Mouse (Mus musculus) midbrain, embryonic 15.5 days (tissue): ENCODE data around the gene Hist3h2ba. TPM values are rescaled to one million over a fixed set of nuclear protein-coding genes. Genes with fewer than 3 reads are reported as not detected.

Experiments used
- ATAC-seq: fragments of 200-750 bp; cut with Nextera tagmentation; replicated peaks from 2 replicates; pipeline ENCODE4 v1.8.0; 2017; ENCODE audit warnings: moderate TSS enrichment
- H3K27ac ChIP-seq: fragments of 300-500 bp; sonication (generic); 2 replicates; pipeline ENCODE4 v1.5.1; 2015; ENCODE audit warnings: mild to moderate bottlenecking, inconsistent platforms
- H3K27me3 ChIP-seq: fragments of 300-500 bp; sonication (generic); replicated peaks from 2 replicates; pipeline ENCODE4 v1.6.1; 2015; ENCODE audit warnings: inconsistent platforms
- H3K36me3 ChIP-seq: fragments of 300-500 bp; sonication (generic); replicated peaks from 2 replicates; pipeline ENCODE4 v1.6.1; 2015; ENCODE audit warnings: inconsistent platforms
- H3K4me1 ChIP-seq: fragments of 300-500 bp; sonication (generic); 2 replicates; pipeline ENCODE4 v1.6.1; 2015; ENCODE audit warnings: inconsistent platforms
- H3K4me2 ChIP-seq: fragments of 300-500 bp; sonication (generic); 2 replicates; pipeline ENCODE4 v1.6.1; 2015; ENCODE audit warnings: inconsistent platforms, mild to moderate bottlenecking, moderate library complexity
- H3K4me3 ChIP-seq: fragments of 300-500 bp; sonication (generic); 2 replicates; pipeline ENCODE4 v1.5.1; 2015; ENCODE audit warnings: mild to moderate bottlenecking, inconsistent platforms
- H3K9ac ChIP-seq: fragments of 300-500 bp; sonication (generic); 2 replicates; pipeline ENCODE4 v1.6.1; 2015; ENCODE audit warnings: mild to moderate bottlenecking, inconsistent platforms
- H3K9me3 ChIP-seq: fragments of 300-500 bp; sonication (generic); 2 replicates; pipeline ENCODE4 v1.6.1; 2016; ENCODE audit warnings: inconsistent platforms
- WGBS: fragments of 180-500 bp; shearing (Covaris S2); methylation state at CpG from one replicate; pipeline ENCODE4 v1.1.7; 2015; ENCODE audit warnings: mixed read lengths; 5-methylcytosine and 5-hydroxymethylcytosine counted together
- polyA plus RNA-seq: library from polyadenylated mRNA; unstranded; fragments of >200 nt; fragmentation: Nextera tagmentation; extraction: Ambion mirVana; gene quantifications from 2 replicates; pipeline ENCODE4 v1.2.1, GENCODE M21; 2015

Gene Hist3h2ba
- polyA plus RNA-seq, 1 experiment from 2014 or later, result 338 TPM

- no peaks in the 10 kb centered on the region for H3K9me3 ChIP-seq
- H3K4me3 ChIP-seq, result no peak overlapping the region
- no peak overlapping the region for H3K9ac ChIP-seq
- H3K4me1 ChIP-seq, result peaks cover 8% of the 10 kb centered on the region
- ATAC-seq, result no peak
- H3K36me3 ChIP-seq, result 0 out of 2 replicates have a peak, but pooled peaks cover 5% of the 10 kb centered on the region
- no peak overlapping the region for H3K27ac ChIP-seq
- WGBS, result 90% methylated on average over 21 of the region's 21 CpGs
- H3K4me2 ChIP-seq, result no peak overlapping the region
- no peaks in the 10 kb centered on the region for H3K27me3 ChIP-seq
Measured at GRCm38 (mm10) chr11:58970831-58971530, 22.3 kb downstream of the Hist3h2ba start.

GRCm38 (mm10) chr11:58971796-58972195 lies 23.1 kb downstream of the Hist3h2ba start:
- Histone ChIP-seq H3K4me2 (no peak overlapping the region), H3K27me3 (no peaks in the 10 kb centered on the region)

GRCm38 (mm10) chr11:58974414-58974813 lies 25.7 kb downstream of the Hist3h2ba start:
- H3K36me3 ChIP-seq, result 0 out of 2 replicates have a peak, but pooled peaks cover 5% of the 10 kb centered on the region
- WGBS, result 97% methylated on average over 3 of the region's 3 CpGs
- H3K9ac ChIP-seq, result no peak overlapping the region
- H3K4me1 ChIP-seq, result peaks cover 25% of the 10 kb centered on the region
- no peaks in the 10 kb centered on the region for H3K27me3 ChIP-seq
- no peaks in the 10 kb centered on the region for H3K9me3 ChIP-seq
- no peak overlapping the region for H3K4me3 ChIP-seq
- H3K4me2 ChIP-seq, result no peak overlapping the region
- no peak overlapping the region for H3K27ac ChIP-seq
- ATAC-seq, result no peak

More at GRCm38 (mm10) chr11:58971796-58972195, 23.1 kb downstream of the Hist3h2ba start:
- peaks cover 11% of the 10 kb centered on the region for H3K4me1 ChIP-seq
- WGBS, result 95% methylated on average over 3 of the region's 3 CpGs
- H3K4me3 ChIP-seq, result no peak overlapping the region
- no peak overlapping the region for H3K9ac ChIP-seq
- no peak for ATAC-seq
- H3K27ac ChIP-seq, result no peak overlapping the region
- no peaks in the 10 kb centered on the region for H3K9me3 ChIP-seq
- H3K36me3 ChIP-seq, result 0 out of 2 replicates have a peak, but pooled peaks cover 5% of the 10 kb centered on the region

GRCm38 (mm10) chr11:58977150-58977549 lies 28.4 kb downstream of the Hist3h2ba start:
- Histone ChIP-seq H3K27me3 (no peaks in the 10 kb centered on the region), H3K9me3 (no peaks in the 10 kb centered on the region), H3K36me3 (peaks cover 3% of the 10 kb centered on the region; the same call in 1 of the 2 replicates), H3K4me1 (peaks cover 50% of the 10 kb centered on the region), H3K4me3 (peak overlapping the region; percentile 93), H3K9ac (peak overlapping the region; percentile 85), H3K4me2 (peak overlapping the region; percentile 99), H3K27ac (peak overlapping the region; percentile 76)
- ATAC-seq, result no peak
- WGBS, result under 1% methylated on average over 29 of the region's 29 CpGs

- H3K4me3 ChIP-seq, result peak overlapping the region; percentile 93
- WGBS, result under 1% methylated on average over 21 of the region's 21 CpGs
- H3K4me1 ChIP-seq, result peaks cover 50% of the 10 kb centered on the region
- H3K9me3 ChIP-seq, result no peaks in the 10 kb centered on the region
- peaks cover 8% of the 10 kb centered on the region; the same call in 1 of the 2 replicates for H3K36me3 ChIP-seq
- peak overlapping the region; percentile 85 for H3K9ac ChIP-seq
- no peaks in the 10 kb centered on the region for H3K27me3 ChIP-seq
- peak overlapping the region; percentile 76 for H3K27ac ChIP-seq
- H3K4me2 ChIP-seq, result peak overlapping the region; percentile 99
- peak; percentile 37; the same call in 1 of the 2 replicates for ATAC-seq
Measured at GRCm38 (mm10) chr11:58977607-58978026, 28.9 kb downstream of the Hist3h2ba start.

GRCm38 (mm10) chr11:58978027-58978705 lies 29.4 kb downstream of the Hist3h2ba start, which contains the start of gene Trim11:
Gene Trim11 (plus strand): TSS chr11:58978093.
- ATAC-seq, result peak; percentile 88
- Histone ChIP-seq H3K27ac (peak within 1 kb of the TSS; percentile 76), H3K4me3 (peak within 1 kb of the TSS; percentile 93), H3K27me3 (no peaks in the 10 kb centered on the region), H3K9ac (peak within 1 kb of the TSS; percentile 85), H3K4me1 (peaks cover 50% of the 10 kb centered on the region), H3K36me3 (peaks cover 10% of the 10 kb centered on the region; the same call in 1 of the 2 replicates), H3K4me2 (peak within 1 kb of the TSS; percentile 99), H3K9me3 (no peaks in the 10 kb centered on the region)
- under 1% methylated on average over 64 of the region's 64 CpGs for WGBS

GRCm38 (mm10) chr11:58978706-58979030 lies 29.9 kb downstream of the Hist3h2ba start:
- peak; percentile 18; the same call in 1 of the 2 replicates for ATAC-seq
- Histone ChIP-seq H3K27ac (no peak overlapping the region), H3K9ac (peak overlapping the region; percentile 85), H3K4me1 (peaks cover 50% of the 10 kb centered on the region), H3K36me3 (peaks cover 10% of the 10 kb centered on the region; the same call in 1 of the 2 replicates), H3K4me3 (peak overlapping the region; percentile 93), H3K27me3 (no peaks in the 10 kb centered on the region), H3K4me2 (peak overlapping the region; percentile 99), H3K9me3 (no peaks in the 10 kb centered on the region)
- WGBS, result 4% methylated on average over 5 of the region's 5 CpGs

GRCm38 (mm10) chr11:58979183-58979582 lies 30.5 kb downstream of the Hist3h2ba start:
- H3K4me1 ChIP-seq, result peaks cover 50% of the 10 kb centered on the region
- peak overlapping the region; percentile 99 for H3K4me2 ChIP-seq
- H3K9ac ChIP-seq, result peak overlapping the region; percentile 85
- H3K9me3 ChIP-seq, result no peaks in the 10 kb centered on the region
- H3K4me3 ChIP-seq, result peak overlapping the region; percentile 93
- H3K27ac ChIP-seq, result no peak overlapping the region
- H3K27me3 ChIP-seq, result no peaks in the 10 kb centered on the region
- ATAC-seq, result no peak
- 80% methylated on average over 3 of the region's 3 CpGs for whole genome bisulfite sequencing
- peaks cover 10% of the 10 kb centered on the region; the same call in 1 of the 2 replicates for H3K36me3 ChIP-seq

- 85% methylated on average over 7 of the region's 7 CpGs for WGBS
- H3K36me3 ChIP-seq, result peaks cover 11% of the 10 kb centered on the region; the same call in 1 of the 2 replicates
- H3K27ac ChIP-seq, result no peak overlapping the region
- H3K9me3 ChIP-seq, result no peaks in the 10 kb centered on the region
- no peak for ATAC-seq
- peak overlapping the region; percentile 85; the same call in 1 of the 2 replicates for H3K9ac ChIP-seq
- H3K4me1 ChIP-seq, result peaks cover 50% of the 10 kb centered on the region
- peak overlapping the region; percentile 93 for H3K4me3 ChIP-seq
- no peaks in the 10 kb centered on the region for H3K27me3 ChIP-seq
- H3K4me2 ChIP-seq, result peak overlapping the region; percentile 99
Measured at GRCm38 (mm10) chr11:58979661-58980060, 30.9 kb downstream of the Hist3h2ba start.

GRCm38 (mm10) chr11:58980381-58980990 lies 31.8 kb downstream of the Hist3h2ba start:
- Histone ChIP-seq H3K9ac (no peak overlapping the region), H3K4me1 (peaks cover 47% of the 10 kb centered on the region)

GRCm38 (mm10) chr11:58981541-58982447 lies 33.1 kb downstream of the Hist3h2ba start:
- no peak overlapping the region for H3K9ac ChIP-seq
- WGBS, result 46% methylated on average over 14 of the region's 14 CpGs
- no peak overlapping the region for H3K27ac ChIP-seq
- no peak overlapping the region for H3K4me2 ChIP-seq
- no peaks in the 10 kb centered on the region for H3K27me3 ChIP-seq
- peaks cover 19% of the 10 kb centered on the region; the same call in 1 of the 2 replicates for H3K36me3 ChIP-seq
- no peaks in the 10 kb centered on the region for H3K9me3 ChIP-seq
- no peak overlapping the region for H3K4me3 ChIP-seq
- no peak for ATAC-seq
- peaks cover 39% of the 10 kb centered on the region for H3K4me1 ChIP-seq

More at GRCm38 (mm10) chr11:58980381-58980990, 31.8 kb downstream of the Hist3h2ba start:
- Histone ChIP-seq H3K9me3 (no peaks in the 10 kb centered on the region), H3K27me3 (no peaks in the 10 kb centered on the region), H3K4me2 (peak overlapping the region; percentile 99), H3K36me3 (peaks cover 15% of the 10 kb centered on the region; the same call in 1 of the 2 replicates), H3K4me3 (no peak overlapping the region), H3K27ac (no peak overlapping the region)
- no peak for ATAC-seq
- WGBS, result 69% methylated on average over 5 of the region's 5 CpGs
